Mouse (Mus musculus) spleen, adult 2 months (tissue): Measurements from ENCODE around the gene Cpm. TPM values are rescaled to one million over a fixed set of nuclear protein-coding genes. Genes with fewer than 3 reads are reported as not detected.

ENCODE experiments used
- DNase-seq, 2 experiments: peaks; one replicate each; pipeline versions ENCODE4 v3.0.0 to v3.0.0-alpha.2; 2012 to 2021; ENCODE audit warnings: low spot score in 2 of 2, low read depth in 1 of 2
- H3K27ac ChIP-seq: fragments of 200-500 bp; 2 replicates; pipeline ENCODE4 v1.5.1; 2012; ENCODE audit warnings: low read length, inconsistent platforms; ENCODE audit not compliant: insufficient read depth
- H3K27me3 ChIP-seq: fragments of 200-500 bp; 2 replicates; pipeline ENCODE4 v1.6.1; 2012; ENCODE audit warnings: mild to moderate bottlenecking, moderate library complexity, low read length, inconsistent platforms; ENCODE audit not compliant: control insufficient read depth, insufficient read depth
- H3K36me3 ChIP-seq: fragments of 200-500 bp; 2 replicates; pipeline ENCODE4 v1.6.1; 2012; ENCODE audit warnings: mild to moderate bottlenecking, low read length, inconsistent platforms; ENCODE audit not compliant: control insufficient read depth, insufficient read depth
- H3K4me1 ChIP-seq: fragments of 200-500 bp; 2 replicates; pipeline ENCODE4 v1.6.1; 2011; ENCODE audit warnings: inconsistent platforms; ENCODE audit not compliant: control insufficient read depth, insufficient read depth, insufficient read length
- H3K4me3 ChIP-seq: fragments of 200-500 bp; 2 replicates; pipeline ENCODE4 v1.5.1; 2011; ENCODE audit warnings: mild to moderate bottlenecking, inconsistent platforms; ENCODE audit not compliant: insufficient read depth, insufficient read length; ENCODE audit errors: extremely low read depth
- CTCF ChIP-seq: fragments of 200-500 bp; IDR thresholded peaks from 2 replicates; pipeline ENCODE4 v1.5.1; 2011; ENCODE audit warnings: mild to moderate bottlenecking, inconsistent platforms; ENCODE audit not compliant: insufficient read depth, insufficient read length, insufficient replicate concordance; ENCODE audit errors: extremely low read depth
- POLR2A ChIP-seq: fragments of 200-500 bp; IDR thresholded peaks from 2 replicates; pipeline ENCODE4 v1.6.1; 2011; ENCODE audit warnings: low read depth, low read length, inconsistent platforms
- WGBS: fragments of 180-500 bp; shearing (Covaris S2); methylation state at CpG from one replicate; pipeline ENCODE4 v1.1.7; 2018; 5-methylcytosine and 5-hydroxymethylcytosine counted together
- polyA plus RNA-seq: library from polyadenylated mRNA; depleted of rRNA; stranded (reverse); fragments of >200 nt; gene quantifications from 2 replicates; pipeline ENCODE4 v1.2.3, GENCODE M21; 2012

Gene Cpm
- polyA plus RNA-seq, 1 experiment, result 10.1 TPM

DNA sequence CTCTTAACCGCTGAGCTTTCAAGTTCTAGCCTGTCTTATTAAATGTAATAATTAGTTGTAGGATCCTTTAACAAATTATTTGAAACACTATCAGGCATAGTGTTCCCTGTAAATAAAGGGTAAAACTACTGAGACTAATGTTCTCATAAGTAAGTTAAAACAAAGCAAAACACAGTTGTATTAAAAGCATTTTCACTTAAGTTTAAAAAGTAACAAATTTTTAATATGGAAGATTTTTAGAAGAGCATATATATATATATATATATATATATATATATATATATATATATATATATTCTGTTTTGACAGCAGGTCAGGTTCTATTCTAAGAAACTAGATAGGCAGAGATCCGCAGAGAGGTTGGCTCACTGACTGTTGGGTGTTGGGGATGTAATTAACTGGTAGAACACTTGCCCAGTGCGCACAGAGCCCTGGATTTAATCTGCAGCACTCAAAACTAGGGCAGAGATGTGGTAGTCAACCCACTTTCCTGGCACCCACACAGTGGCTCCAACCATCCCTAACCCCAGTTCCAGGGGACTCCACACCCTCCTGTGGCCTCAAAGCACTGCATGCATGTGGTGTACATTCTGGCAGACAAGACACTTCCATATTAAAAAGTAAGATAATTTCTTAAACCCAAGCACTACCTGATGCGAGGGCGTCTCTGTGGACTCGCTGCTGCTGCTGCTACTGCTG is 65.1 kb downstream of the Cpm start:
- H3K4me3 ChIP-seq, result no peak overlapping the region
- no peak for DNase-seq
- no peaks in the 10 kb centered on the region for H3K27me3 ChIP-seq
- H3K27ac ChIP-seq, result no peak overlapping the region
- 94% methylated on average over 6 of the region's 6 CpGs for WGBS
- TF ChIP-seq POLR2A (no peak), CTCF (no peak)
- peaks cover 67% of the 10 kb centered on the region for H3K36me3 ChIP-seq
- no peaks in the 10 kb centered on the region for H3K4me1 ChIP-seq

DNA sequence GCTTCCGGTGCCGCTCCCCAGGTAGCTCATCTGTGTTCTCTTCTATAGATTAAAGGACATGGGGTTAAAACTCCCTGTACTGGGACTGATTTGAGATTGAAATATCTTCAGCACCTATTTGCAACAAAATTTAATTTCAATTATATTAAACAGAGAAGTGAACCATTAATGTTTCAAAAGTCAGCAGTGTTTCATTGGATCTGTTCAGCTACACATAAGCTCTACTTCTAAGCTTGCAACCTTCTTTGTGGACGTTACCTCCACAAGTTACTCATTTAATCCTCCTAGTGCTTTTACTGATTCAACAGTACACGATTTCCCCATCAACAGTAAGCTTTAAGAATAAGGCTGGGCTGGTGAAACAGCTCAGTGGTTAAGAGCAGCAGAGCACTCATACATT is 65.7 kb downstream of the Cpm start:
- H3K4me3 ChIP-seq, result no peak overlapping the region
- H3K27ac ChIP-seq, result no peak overlapping the region
- peaks cover 70% of the 10 kb centered on the region for H3K36me3 ChIP-seq
- no peak for DNase-seq
- no peaks in the 10 kb centered on the region for H3K27me3 ChIP-seq
- no peaks in the 10 kb centered on the region for H3K4me1 ChIP-seq
- no peak for TF ChIP-seq POLR2A
- TF ChIP-seq CTCF, result no peak
- WGBS, result 94% methylated on average over 4 of the region's 4 CpGs

DNA sequence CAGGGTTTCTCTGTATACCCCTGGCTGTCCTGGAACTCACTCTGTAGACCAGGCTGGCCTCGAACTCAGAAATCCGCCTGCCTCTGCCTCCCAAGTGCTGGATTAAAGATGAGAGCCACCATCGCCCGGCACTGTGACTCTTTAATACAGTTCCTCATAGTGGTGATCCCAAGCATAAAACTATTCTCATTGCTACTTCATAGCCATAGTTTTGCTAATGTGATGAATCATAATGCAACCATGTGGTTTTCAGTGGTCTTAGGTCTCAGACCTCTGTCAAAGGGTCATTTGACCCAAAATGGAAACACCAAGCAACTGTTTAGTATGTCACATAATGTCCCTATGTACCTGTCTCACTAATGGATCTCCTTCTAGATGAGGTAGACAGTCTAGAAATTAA is 66.3 kb downstream of the Cpm start:
- Histone ChIP-seq H3K27ac (no peak overlapping the region), H3K36me3 (peaks cover 70% of the 10 kb centered on the region), H3K4me1 (no peaks in the 10 kb centered on the region), H3K4me3 (no peak overlapping the region), H3K27me3 (no peaks in the 10 kb centered on the region)
- 94% methylated on average over 4 of the region's 4 CpGs for WGBS
- TF ChIP-seq CTCF (no peak), POLR2A (no peak)
- no peak for DNase-seq

DNA sequence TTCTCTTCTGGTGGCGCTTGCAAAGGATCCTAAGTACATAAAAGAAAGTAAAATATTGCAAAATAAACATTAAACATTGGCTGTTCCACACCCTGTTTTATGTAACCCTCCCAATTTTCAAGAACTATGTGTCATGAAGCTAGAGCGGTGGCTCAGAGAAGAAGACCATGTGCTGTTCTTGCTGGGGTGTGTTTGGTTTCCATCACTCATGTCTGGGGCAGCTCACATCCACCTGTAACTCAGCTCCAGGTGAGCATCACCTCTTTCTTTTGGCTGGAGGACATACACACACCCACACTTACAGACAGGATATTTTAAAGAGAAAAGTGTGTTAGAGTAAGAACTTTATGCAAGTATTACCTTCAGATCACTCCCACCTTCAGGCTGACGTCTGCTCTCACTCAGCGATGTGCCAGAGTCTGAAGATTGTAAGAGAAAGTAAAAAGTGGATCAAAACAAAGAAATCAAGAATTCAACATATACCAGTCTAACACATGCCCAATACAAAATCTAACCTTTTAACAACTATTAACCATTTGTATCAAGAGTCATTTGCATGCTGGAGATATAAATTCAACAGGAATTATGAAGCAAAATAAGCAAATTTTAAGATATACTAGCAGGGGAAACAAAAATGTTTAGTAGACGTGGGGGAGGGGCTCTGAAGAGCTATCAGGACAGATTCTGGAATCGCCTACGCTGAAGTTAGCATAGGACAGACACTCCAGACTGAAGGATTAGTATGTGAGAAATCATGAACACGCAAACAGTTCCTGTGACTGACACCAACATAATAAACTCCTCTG is 66.9 kb downstream of the Cpm start:
- Histone ChIP-seq H3K27ac (no peak overlapping the region), H3K27me3 (no peaks in the 10 kb centered on the region), H3K4me1 (no peaks in the 10 kb centered on the region), H3K36me3 (peaks cover 65% of the 10 kb centered on the region), H3K4me3 (no peak overlapping the region)
- DNase-seq, result no peak
- TF ChIP-seq POLR2A, result no peak
- no peak for TF ChIP-seq CTCF
- WGBS, result 94% methylated on average over 8 of the region's 8 CpGs

DNA sequence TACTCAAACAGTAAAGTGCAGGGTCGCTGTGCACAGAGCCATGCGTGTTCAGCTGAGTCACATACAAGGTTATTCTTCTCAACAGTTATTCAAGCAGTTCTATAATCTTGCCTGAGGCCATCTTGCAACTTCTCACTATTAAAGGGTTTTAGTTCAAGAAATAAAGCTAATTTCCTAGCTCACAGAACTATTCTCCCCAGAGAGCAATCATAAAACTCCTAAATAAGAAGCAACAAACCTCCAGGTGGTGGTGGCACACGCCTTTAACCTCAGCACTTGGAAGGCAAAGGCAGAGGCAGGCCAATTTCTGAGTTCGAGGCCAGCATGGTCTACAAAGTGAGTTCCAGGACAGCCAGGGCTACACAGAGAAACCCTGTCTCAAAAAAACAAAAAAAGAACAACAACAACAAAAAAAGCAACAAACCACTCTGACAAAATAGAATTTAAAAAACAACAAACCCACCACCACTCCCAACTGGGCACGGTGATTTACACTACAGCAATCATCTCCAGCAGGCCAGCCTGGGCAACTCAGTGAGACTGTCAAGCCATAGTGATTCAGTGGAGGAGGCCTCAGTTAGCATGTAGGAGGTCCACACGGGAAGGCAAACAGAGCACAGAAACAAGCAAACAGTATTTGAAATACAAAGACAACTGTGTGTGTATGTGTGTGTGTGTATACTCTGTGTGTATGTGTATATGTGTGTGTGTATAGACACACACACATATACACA is 67.7 kb downstream of the Cpm start:
- no peak for TF ChIP-seq CTCF
- no peak for TF ChIP-seq POLR2A
- H3K36me3 ChIP-seq, result peaks cover 65% of the 10 kb centered on the region
- DNase-seq, result no peak
- H3K4me3 ChIP-seq, result no peak overlapping the region
- no peaks in the 10 kb centered on the region for H3K4me1 ChIP-seq
- H3K27ac ChIP-seq, result no peak overlapping the region
- H3K27me3 ChIP-seq, result no peaks in the 10 kb centered on the region
- WGBS, result 96% methylated on average over 6 of the region's 6 CpGs

DNA sequence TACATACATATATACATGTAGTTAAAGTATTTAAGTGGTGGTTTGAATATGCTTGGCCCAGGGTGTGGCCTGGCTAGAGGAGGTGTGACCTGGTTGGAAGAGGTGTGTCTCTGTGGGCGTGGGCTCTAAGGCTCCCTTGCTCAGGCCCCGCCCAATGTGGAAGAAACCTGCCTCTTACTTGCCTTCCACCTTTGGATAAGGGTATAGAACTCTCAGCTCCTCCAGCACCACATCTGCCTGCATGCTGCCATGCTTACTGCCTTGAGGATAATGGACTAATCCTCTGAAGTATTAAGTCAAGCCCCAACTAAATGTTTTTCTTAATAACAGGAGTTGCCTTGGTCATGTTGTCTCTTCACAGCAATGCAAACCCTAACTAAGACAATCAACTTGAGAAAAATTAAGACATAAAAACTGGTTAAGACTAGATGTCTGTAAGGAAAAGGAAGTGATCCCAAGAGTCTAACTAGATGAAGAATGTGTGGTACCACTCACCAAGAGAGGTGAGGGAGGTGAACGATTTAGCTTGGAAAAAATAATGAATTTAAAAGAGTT is 68.3 kb downstream of the Cpm start:
- H3K27me3 ChIP-seq, result no peaks in the 10 kb centered on the region
- TF ChIP-seq POLR2A (no peak), CTCF (no peak)
- DNase-seq, result no peak
- H3K36me3 ChIP-seq, result peaks cover 60% of the 10 kb centered on the region
- H3K4me1 ChIP-seq, result no peaks in the 10 kb centered on the region
- no peak overlapping the region for H3K4me3 ChIP-seq
- H3K27ac ChIP-seq, result no peak overlapping the region
- WGBS, result 97% methylated on average over 3 of the region's 3 CpGs
